Mouse (Mus musculus) limb, embryonic 13.5 days (tissue): ENCODE measurements around the gene Crbn. TPM values are rescaled to one million over a fixed set of nuclear protein-coding genes. Genes with fewer than 3 reads are reported as not detected.

Experiments used
- ATAC-seq: fragments of 200-750 bp; cut with Nextera tagmentation; 2 replicates; pipeline ENCODE4 v1.8.0; 2017; ENCODE audit warnings: low read depth, moderate number of reproducible peaks, moderate TSS enrichment; ENCODE audit not compliant: low FRiP score
- H3K27ac ChIP-seq: fragments of 300-500 bp; sonication (generic); 2 replicates; pipeline ENCODE4 v1.5.1; 2015; ENCODE audit warnings: inconsistent platforms, mild to moderate bottlenecking, moderate library complexity
- H3K27me3 ChIP-seq: fragments of 300-500 bp; sonication (generic); 2 replicates; pipeline ENCODE4 v1.6.1; 2015; ENCODE audit warnings: mild to moderate bottlenecking, inconsistent platforms
- H3K36me3 ChIP-seq: fragments of 300-500 bp; sonication (generic); 2 replicates; pipeline ENCODE4 v1.6.1; 2015; ENCODE audit warnings: inconsistent platforms, mild to moderate bottlenecking, moderate library complexity
- H3K4me1 ChIP-seq: fragments of 300-500 bp; sonication (generic); 2 replicates; pipeline ENCODE4 v1.6.1; 2015; ENCODE audit warnings: inconsistent platforms
- H3K4me2 ChIP-seq: fragments of 300-500 bp; sonication (generic); replicated peaks from 2 replicates; pipeline ENCODE4 v1.6.1; 2015; ENCODE audit warnings: inconsistent platforms, mild to moderate bottlenecking, moderate library complexity
- H3K4me3 ChIP-seq: fragments of 300-500 bp; sonication (generic); 2 replicates; pipeline ENCODE4 v1.5.1; 2015; ENCODE audit warnings: moderate library complexity, mild to moderate bottlenecking, inconsistent platforms
- H3K9ac ChIP-seq: fragments of 300-500 bp; sonication (generic); 2 replicates; pipeline ENCODE4 v1.6.1; 2015; ENCODE audit warnings: mild to moderate bottlenecking, inconsistent platforms
- H3K9me3 ChIP-seq: fragments of 300-500 bp; sonication (generic); 2 replicates; pipeline ENCODE4 v1.6.1; 2016; ENCODE audit warnings: inconsistent platforms
- WGBS: fragments of 180-500 bp; shearing (Covaris S2); methylation state at CpG from one replicate; pipeline ENCODE4 v1.1.7; 2015; 5-methylcytosine and 5-hydroxymethylcytosine counted together
- polyA plus RNA-seq: library from polyadenylated mRNA; unstranded; fragments of >200 nt; fragmentation: Nextera tagmentation; extraction: Ambion mirVana; gene quantifications from 2 replicates; pipeline ENCODE4 v1.2.1, GENCODE M21; 2015

The Crbn gene
- polyA plus RNA-seq, 1 experiment from 2014 or later: 51.3 TPM

GRCm38 (mm10) chr6:106794094-106794814 lies 5.6 kb downstream of the Crbn start:
- H3K27ac ChIP-seq: no peak overlapping the region
- WGBS: 88% methylated on average over 13 of the region's 13 CpGs

GRCm38 (mm10) chr6:106793621-106794020 lies 6.3 kb downstream of the Crbn start:
- Histone ChIP-seq H3K9me3 (no peaks in the 10 kb centered on the region), H3K9ac (no peak overlapping the region), H3K27me3 (no peaks in the 10 kb centered on the region), H3K27ac (no peak overlapping the region), H3K4me1 (peaks cover 4% of the 10 kb centered on the region), H3K4me2 (no peak overlapping the region), H3K36me3 (peaks cover 43% of the 10 kb centered on the region), H3K4me3 (no peak overlapping the region)
- 94% methylated on average over 10 of the region's 10 CpGs for WGBS
- ATAC-seq: no peak

More at GRCm38 (mm10) chr6:106794094-106794814, 5.6 kb downstream of the Crbn start:
- H3K4me3 ChIP-seq: no peak overlapping the region
- no peak overlapping the region for H3K9ac ChIP-seq
- H3K36me3 ChIP-seq: peaks cover 37% of the 10 kb centered on the region
- no peak for ATAC-seq
- no peaks in the 10 kb centered on the region for H3K9me3 ChIP-seq
- no peak overlapping the region for H3K4me2 ChIP-seq
- peaks cover 10% of the 10 kb centered on the region for H3K4me1 ChIP-seq
- no peaks in the 10 kb centered on the region for H3K27me3 ChIP-seq

DNA sequence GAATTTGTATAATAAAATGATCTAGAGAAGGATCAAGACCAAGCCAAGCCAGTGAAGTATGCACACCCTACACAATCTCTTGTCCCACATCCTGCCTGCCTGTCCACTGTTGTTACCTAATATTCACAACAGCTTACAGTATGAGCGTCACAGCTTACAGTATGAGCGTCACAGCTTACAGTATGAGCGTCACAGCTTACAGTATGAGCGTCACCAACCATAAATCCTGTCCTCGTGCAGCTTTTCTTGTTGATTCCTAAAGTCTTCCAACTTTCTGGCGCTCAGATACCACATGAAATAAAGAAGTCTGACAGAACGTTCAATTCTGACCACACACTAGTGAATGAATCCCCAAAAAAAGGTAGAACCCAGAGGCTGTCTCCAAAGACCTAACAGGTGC lies 6.8 kb downstream of the Crbn start:
- Histone ChIP-seq H3K4me1 (no peaks in the 10 kb centered on the region), H3K9me3 (no peaks in the 10 kb centered on the region), H3K4me3 (no peak overlapping the region), H3K4me2 (no peak overlapping the region), H3K27me3 (no peaks in the 10 kb centered on the region), H3K9ac (no peak overlapping the region), H3K36me3 (peaks cover 48% of the 10 kb centered on the region), H3K27ac (no peak overlapping the region)
- no peak for ATAC-seq
- 92% methylated on average over 7 of the region's 7 CpGs for WGBS

DNA sequence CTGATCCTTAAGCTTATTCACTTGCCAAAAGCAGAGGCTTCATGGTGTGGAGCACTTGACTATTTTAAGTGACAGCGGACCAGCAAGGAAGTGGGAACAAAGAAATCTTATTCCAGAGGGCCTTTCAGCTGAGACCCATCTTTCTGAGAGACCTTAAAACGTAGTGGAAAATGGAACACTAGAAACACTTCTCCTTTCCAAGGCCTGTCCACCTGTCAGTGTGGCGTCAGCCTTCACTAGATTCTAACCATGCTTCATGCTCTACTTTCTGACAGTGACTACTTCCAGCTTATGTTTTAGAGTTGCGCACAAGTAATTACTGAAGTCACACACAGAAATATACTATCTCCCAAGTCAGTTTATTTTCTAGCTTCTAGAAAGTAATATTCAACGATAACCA lies 7.4 kb downstream of the Crbn start:
- H3K4me3 ChIP-seq: no peak overlapping the region
- peaks cover 54% of the 10 kb centered on the region for H3K36me3 ChIP-seq
- H3K4me1 ChIP-seq: no peaks in the 10 kb centered on the region
- H3K27me3 ChIP-seq: no peaks in the 10 kb centered on the region
- no peak for ATAC-seq
- no peaks in the 10 kb centered on the region for H3K9me3 ChIP-seq
- 92% methylated on average over 5 of the region's 5 CpGs for WGBS
- H3K27ac ChIP-seq: no peak overlapping the region
- no peak overlapping the region for H3K4me2 ChIP-seq
- no peak overlapping the region for H3K9ac ChIP-seq

DNA sequence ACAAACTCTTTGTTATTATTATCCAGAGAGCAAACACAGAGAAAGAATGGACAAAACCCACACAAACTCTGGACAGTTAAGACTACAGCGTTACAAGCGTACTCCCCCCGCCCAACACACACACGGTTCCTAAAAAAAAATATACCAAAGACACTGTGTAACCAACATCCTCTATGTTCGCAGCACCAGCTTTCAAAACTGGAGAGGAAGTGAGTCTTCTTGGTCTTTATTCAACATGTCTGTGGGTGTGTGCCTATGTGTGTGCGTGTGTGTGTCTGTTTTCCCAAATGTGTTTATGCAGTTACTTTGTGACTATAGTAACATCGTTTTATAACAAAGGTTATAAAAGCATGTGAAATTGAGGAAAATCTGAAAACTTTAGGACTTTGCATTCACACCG lies 8.4 kb downstream of the Crbn start:
- H3K4me3 ChIP-seq: no peak overlapping the region
- H3K9ac ChIP-seq: no peak overlapping the region
- ATAC-seq: no peak
- H3K4me1 ChIP-seq: no peaks in the 10 kb centered on the region
- WGBS: 94% methylated on average over 8 of the region's 8 CpGs
- H3K9me3 ChIP-seq: no peaks in the 10 kb centered on the region
- no peak overlapping the region for H3K4me2 ChIP-seq
- H3K27ac ChIP-seq: no peak overlapping the region
- peaks cover 61% of the 10 kb centered on the region for H3K36me3 ChIP-seq
- H3K27me3 ChIP-seq: no peaks in the 10 kb centered on the region

- 88% methylated on average over 3 of the region's 3 CpGs for WGBS
- H3K9ac ChIP-seq: no peak overlapping the region
- ATAC-seq: no peak
- no peaks in the 10 kb centered on the region for H3K4me1 ChIP-seq
- H3K36me3 ChIP-seq: peaks cover 54% of the 10 kb centered on the region
- no peak overlapping the region for H3K4me2 ChIP-seq
- H3K27me3 ChIP-seq: no peaks in the 10 kb centered on the region
- no peaks in the 10 kb centered on the region for H3K9me3 ChIP-seq
- H3K27ac ChIP-seq: no peak overlapping the region
- no peak overlapping the region for H3K4me3 ChIP-seq
Measured at GRCm38 (mm10) chr6:106787138-106787537, 12.7 kb downstream of the Crbn start.

- Histone ChIP-seq H3K36me3 (peaks cover 29% of the 10 kb centered on the region), H3K9me3 (no peaks in the 10 kb centered on the region), H3K27ac (no peak overlapping the region), H3K4me2 (peak overlapping the region; percentile 97), H3K27me3 (no peaks in the 10 kb centered on the region; the same call in 1 of the 2 replicates), H3K9ac (peak overlapping the region; percentile 76), H3K4me3 (peak overlapping the region; percentile 86), H3K4me1 (peaks cover 11% of the 10 kb centered on the region)
- ATAC-seq: no peak
- WGBS: 40% methylated on average over 4 of the region's 4 CpGs
Measured at GRCm38 (mm10) chr6:106770046-106770445, 29.8 kb downstream of the Crbn start.

GRCm38 (mm10) chr6:106769290-106769866 lies 30.5 kb downstream of the Crbn start:
- Histone ChIP-seq H3K36me3 (peaks cover 25% of the 10 kb centered on the region), H3K27ac (no peak overlapping the region; the same call in 1 of the 2 replicates), H3K9me3 (no peaks in the 10 kb centered on the region), H3K4me3 (peak overlapping the region; percentile 86), H3K27me3 (no peaks in the 10 kb centered on the region; the same call in 1 of the 2 replicates), H3K9ac (peak overlapping the region; percentile 76), H3K4me2 (peak overlapping the region; percentile 97), H3K4me1 (peaks cover 11% of the 10 kb centered on the region)
- WGBS: 1% methylated on average over 33 of the region's 33 CpGs
- peak; percentile 82 for ATAC-seq

- Histone ChIP-seq H3K27ac (no peak within 1 kb of the TSS; the same call in 1 of the 2 replicates), H3K36me3 (peaks cover 21% of the 10 kb centered on the region), H3K4me3 (peak within 1 kb of the TSS; percentile 86), H3K9ac (peak within 1 kb of the TSS; percentile 76), H3K9me3 (no peaks in the 10 kb centered on the region), H3K4me1 (peaks cover 11% of the 10 kb centered on the region), H3K27me3 (peaks cover 2% of the 10 kb centered on the region; the same call in 1 of the 2 replicates), H3K4me2 (peak within 1 kb of the TSS; percentile 97)
- ATAC-seq: peak; percentile 99
- 9% methylated on average over 35 of the region's 35 CpGs for WGBS
Measured at GRCm38 (mm10) chr6:106768640-106769289, 31.1 kb downstream of the Crbn start, which contains the start of gene Trnt1. Gene Trnt1, plus strand, starts transcription at chr6:106769120.

- no peak overlapping the region for H3K27ac ChIP-seq
- peaks cover 11% of the 10 kb centered on the region for H3K27me3 ChIP-seq
- no peak overlapping the region for H3K4me3 ChIP-seq
- no peaks in the 10 kb centered on the region for H3K9me3 ChIP-seq
- H3K4me1 ChIP-seq: peaks cover 11% of the 10 kb centered on the region
- no peak overlapping the region for H3K4me2 ChIP-seq
- 82% methylated on average over 4 of the region's 4 CpGs for whole genome bisulfite sequencing
- no peak for ATAC-seq
- H3K36me3 ChIP-seq: peaks cover 5% of the 10 kb centered on the region
- no peak overlapping the region for H3K9ac ChIP-seq
Measured at GRCm38 (mm10) chr6:106766774-106767173, 33.1 kb downstream of the Crbn start.

DNA sequence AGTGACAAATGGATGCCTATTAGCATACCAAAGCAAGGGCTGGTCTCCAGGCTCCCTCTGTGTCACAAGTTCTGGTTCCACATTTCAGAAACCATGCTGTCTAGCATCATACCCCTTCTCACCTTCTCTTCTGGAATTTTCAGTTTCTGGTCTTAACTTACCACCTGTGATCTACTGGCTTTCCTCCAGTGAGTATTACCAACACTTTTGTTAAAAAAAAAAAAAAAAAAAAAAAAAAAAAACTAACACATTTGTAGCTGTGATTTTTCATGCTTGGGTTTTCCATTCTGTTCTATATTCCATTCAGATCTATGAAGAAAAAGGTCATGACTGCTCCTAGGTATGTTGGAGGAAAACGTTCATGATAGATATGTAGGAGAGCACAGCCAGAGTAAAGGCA lies 34.0 kb downstream of the Crbn start:
- Histone ChIP-seq H3K27me3 (peaks cover 20% of the 10 kb centered on the region), H3K4me2 (no peak overlapping the region), H3K4me1 (peaks cover 11% of the 10 kb centered on the region), H3K4me3 (no peak overlapping the region), H3K27ac (no peak overlapping the region), H3K36me3 (no peaks in the 10 kb centered on the region), H3K9me3 (no peaks in the 10 kb centered on the region), H3K9ac (no peak overlapping the region)
- WGBS: 74% methylated on average over 1 of the region's 1 CpGs
- ATAC-seq: no peak

DNA sequence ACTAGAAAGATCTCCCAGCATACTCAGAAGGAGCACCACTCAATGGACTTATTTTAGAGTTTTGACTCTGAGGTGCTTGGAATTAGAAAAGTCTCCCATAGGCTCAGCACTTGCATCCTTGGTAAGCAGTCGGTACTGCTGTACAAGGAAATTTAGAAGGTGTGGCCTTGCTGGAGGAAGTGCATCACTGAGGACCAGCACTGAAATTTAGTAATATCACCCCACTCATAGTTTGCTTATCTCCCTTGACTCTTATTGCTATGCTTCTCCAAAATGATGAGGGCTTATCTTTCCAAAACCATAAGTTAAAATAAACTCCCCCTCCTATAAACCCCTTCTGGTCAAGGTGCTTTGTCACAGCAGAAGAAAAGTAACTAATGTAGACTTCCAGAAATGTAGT lies 38.4 kb downstream of the Crbn start:
- 78% methylated on average over 1 of the region's 1 CpGs for WGBS
- H3K9me3 ChIP-seq: no peaks in the 10 kb centered on the region
- H3K4me2 ChIP-seq: no peak overlapping the region
- no peak overlapping the region for H3K27ac ChIP-seq
- H3K27me3 ChIP-seq: peaks cover 42% of the 10 kb centered on the region
- ATAC-seq: no peak
- H3K36me3 ChIP-seq: no peaks in the 10 kb centered on the region
- no peaks in the 10 kb centered on the region for H3K4me1 ChIP-seq
- H3K4me3 ChIP-seq: no peak overlapping the region
- H3K9ac ChIP-seq: no peak overlapping the region
